Mouse (Mus musculus) cortical plate, adult 2 months (tissue): Measurements from ENCODE around the gene Plxna4. TPM values are rescaled to one million over a fixed set of nuclear protein-coding genes. Genes with fewer than 3 reads are reported as not detected.

Experiments used
- H3K27ac ChIP-seq: fragments of 200-500 bp; 2 replicates; pipeline ENCODE4 v1.5.1; 2012; ENCODE audit warnings: low read length, control low read depth, inconsistent platforms; ENCODE audit not compliant: insufficient read depth
- H3K4me1 ChIP-seq: fragments of 200-500 bp; 2 replicates; pipeline ENCODE4 v1.6.1; 2011; ENCODE audit warnings: low read length; ENCODE audit not compliant: control insufficient read depth, insufficient read depth
- H3K4me3 ChIP-seq: fragments of 200-500 bp; 2 replicates; pipeline ENCODE4 v1.5.1; 2011; ENCODE audit warnings: mild to moderate bottlenecking, low read length, control low read depth; ENCODE audit not compliant: insufficient read depth
- CTCF ChIP-seq: fragments of 200-500 bp; IDR thresholded peaks from 2 replicates; pipeline ENCODE4 v1.5.1; 2011; ENCODE audit warnings: mild to moderate bottlenecking, control low read depth, low read length; ENCODE audit not compliant: insufficient read depth; ENCODE audit errors: extremely low read depth
- POLR2A ChIP-seq: fragments of 200-500 bp; IDR thresholded peaks from 2 replicates; pipeline ENCODE4 v1.6.1; 2011; ENCODE audit warnings: mild to moderate bottlenecking, low read length, control low read depth; ENCODE audit not compliant: insufficient read depth; ENCODE audit errors: extremely low read depth
- polyA plus RNA-seq: library from polyadenylated mRNA; depleted of rRNA; stranded (reverse); fragments of >200 nt; gene quantifications from 2 replicates; pipeline ENCODE4 v1.2.3, GENCODE M21; 2012

The Plxna4 gene
- polyA plus RNA-seq, 1 experiment = 14.9 TPM

GRCm38 (mm10) chr6:32443679-32444078, 144.3 kb downstream of the Plxna4 start:
- Histone ChIP-seq H3K27ac (peak overlapping the region; percentile 78), H3K4me1 (peaks cover 25% of the 10 kb centered on the region), H3K4me3 (no peak overlapping the region)
- TF ChIP-seq CTCF (no peak), POLR2A (no peak)

- Histone ChIP-seq H3K4me1 (peaks cover 17% of the 10 kb centered on the region), H3K27ac (no peak overlapping the region), H3K4me3 (no peak overlapping the region)
- no peak for TF ChIP-seq POLR2A
- no peak for TF ChIP-seq CTCF
Measured at GRCm38 (mm10) chr6:32439434-32439833, 148.6 kb downstream of the Plxna4 start.

GRCm38 (mm10) chr6:32437219-32437618, 150.8 kb downstream of the Plxna4 start:
- TF ChIP-seq CTCF (no peak), POLR2A (no peak)
- H3K4me1 ChIP-seq = peaks cover 11% of the 10 kb centered on the region
- H3K27ac ChIP-seq = no peak overlapping the region
- H3K4me3 ChIP-seq = no peak overlapping the region

GRCm38 (mm10) chr6:32423124-32423523, 164.9 kb downstream of the Plxna4 start:
- Histone ChIP-seq H3K27ac (no peak overlapping the region), H3K4me3 (no peak overlapping the region), H3K4me1 (peaks cover 2% of the 10 kb centered on the region; the same call in 1 of the 2 replicates)
- TF ChIP-seq CTCF (no peak), POLR2A (no peak)

- H3K27ac ChIP-seq = no peak overlapping the region
- peaks cover 2% of the 10 kb centered on the region; the same call in 1 of the 2 replicates for H3K4me1 ChIP-seq
- TF ChIP-seq CTCF = no peak
- no peak for TF ChIP-seq POLR2A
- no peak overlapping the region for H3K4me3 ChIP-seq
Measured at GRCm38 (mm10) chr6:32420610-32421009, 167.4 kb downstream of the Plxna4 start.

GRCm38 (mm10) chr6:32417351-32417750, 170.6 kb downstream of the Plxna4 start:
- H3K4me3 ChIP-seq = no peak overlapping the region
- H3K4me1 ChIP-seq = peaks cover 2% of the 10 kb centered on the region; the same call in 1 of the 2 replicates
- no peak for TF ChIP-seq POLR2A
- TF ChIP-seq CTCF = no peak
- no peak overlapping the region for H3K27ac ChIP-seq

- Histone ChIP-seq H3K4me1 (peaks cover 10% of the 10 kb centered on the region), H3K27ac (no peak overlapping the region), H3K4me3 (no peak overlapping the region)
- no peak for TF ChIP-seq POLR2A
- no peak for TF ChIP-seq CTCF
Measured at GRCm38 (mm10) chr6:32411325-32411724, 176.7 kb downstream of the Plxna4 start.

GRCm38 (mm10) chr6:32409625-32410024, 178.4 kb downstream of the Plxna4 start:
- Histone ChIP-seq H3K27ac (no peak overlapping the region), H3K4me1 (peaks cover 13% of the 10 kb centered on the region), H3K4me3 (no peak overlapping the region)
- TF ChIP-seq CTCF (no peak), POLR2A (no peak)

- Histone ChIP-seq H3K4me3 (no peak overlapping the region), H3K4me1 (peaks cover 13% of the 10 kb centered on the region), H3K27ac (no peak overlapping the region)
- TF ChIP-seq POLR2A = no peak
Measured at GRCm38 (mm10) chr6:32407574-32408185, 180.3 kb downstream of the Plxna4 start.

GRCm38 (mm10) chr6:32406316-32407095, 181.5 kb downstream of the Plxna4 start:
- TF ChIP-seq POLR2A (no peak), CTCF (no peak)
- Histone ChIP-seq H3K4me3 (no peak overlapping the region), H3K4me1 (peaks cover 13% of the 10 kb centered on the region), H3K27ac (no peak overlapping the region)
